Mouse (Mus musculus): ENCODE results near the gene H3f3a.
"Not testable (repeated sequence)": the region's sequence is repeated elsewhere in the genome, so short reads cannot be mapped to it uniquely, and the experiment has no call there.

Gene H3f3a

DNA sequence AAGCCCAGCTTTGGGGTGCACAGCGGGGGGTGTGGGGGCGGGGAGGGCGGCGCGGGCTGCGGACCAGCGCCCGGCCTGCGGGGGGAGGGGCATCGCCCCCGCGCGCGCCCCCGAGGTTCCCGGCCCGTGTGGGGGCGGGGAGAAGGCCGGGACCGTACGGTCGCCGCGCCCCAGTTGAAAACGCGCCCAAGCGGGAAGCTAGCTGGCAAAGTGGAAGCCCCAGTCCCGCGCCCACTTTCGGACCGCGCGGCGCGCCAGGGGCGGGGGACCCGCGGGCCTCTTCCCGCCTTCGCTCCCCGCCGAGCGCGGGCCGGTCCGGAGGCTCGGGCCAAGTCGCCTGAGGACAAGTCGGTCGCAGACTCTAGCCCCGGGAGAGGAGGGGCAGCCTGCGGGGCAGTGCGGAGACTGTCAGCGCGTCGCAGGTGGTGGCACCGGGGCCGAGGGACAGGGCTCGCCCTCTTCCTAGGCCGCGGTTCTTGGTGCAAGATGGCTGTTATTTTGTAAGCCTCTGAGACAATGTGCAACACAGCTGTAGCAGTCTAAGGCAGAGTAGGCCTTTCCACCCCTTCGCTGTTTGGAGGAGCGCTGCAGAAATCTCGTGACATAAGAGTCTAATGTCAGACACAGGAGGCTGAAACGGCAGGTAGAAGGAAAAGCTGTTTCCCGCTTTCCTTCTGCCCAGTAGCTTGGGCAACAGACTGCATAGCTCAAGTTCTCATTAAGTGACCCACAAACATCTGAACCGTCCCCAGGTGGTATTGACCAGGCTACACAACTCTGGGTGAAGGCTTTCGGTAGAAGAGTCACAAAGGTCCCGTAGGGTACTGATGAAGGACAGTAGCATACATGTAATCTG lies at the start of gene H3f3a:
Gene H3f3a, minus strand, starts transcription at position 59 of the 856 bp plus-strand sequence.
- peak; percentile 91 to 94 for DNase-seq

DNA sequence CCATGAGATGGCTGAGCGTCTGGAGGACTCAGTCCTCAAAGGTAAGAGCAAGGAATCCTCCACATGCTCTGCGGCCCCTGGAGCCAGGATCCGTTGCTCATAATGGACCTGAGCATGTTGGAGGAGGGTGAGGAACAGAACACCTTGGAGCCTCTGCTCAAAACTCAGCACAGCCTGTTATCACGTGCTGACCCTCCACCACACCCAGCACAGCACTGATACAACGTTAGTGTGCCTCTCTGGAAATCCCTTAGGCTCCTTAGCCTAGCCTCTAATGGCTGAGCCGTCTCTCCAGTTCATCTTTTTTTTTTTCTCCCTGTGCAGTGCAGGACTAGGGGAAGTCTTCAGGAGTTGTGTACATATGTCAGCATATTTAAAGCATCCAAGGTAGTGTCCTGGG lies 46.3 kb upstream of the H3f3a start:
- DNase-seq = no peak

DNA sequence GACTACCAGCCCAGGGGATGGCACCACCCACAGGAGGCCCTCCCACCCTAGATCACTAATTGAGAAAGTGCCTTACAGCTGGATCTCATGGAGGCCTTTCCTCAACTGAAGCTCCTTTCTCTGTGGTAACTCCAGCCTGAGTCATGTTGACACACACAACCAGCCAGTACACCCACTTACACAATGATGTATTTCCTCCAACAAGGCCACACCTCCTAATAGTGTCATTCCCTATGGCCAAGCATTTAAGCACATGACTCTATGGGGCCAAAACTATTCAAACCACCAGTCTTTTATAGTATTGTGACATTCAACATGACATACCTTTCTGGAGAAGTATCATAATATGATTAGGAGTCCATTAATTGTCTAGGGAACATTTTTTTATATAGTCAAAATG lies 45.0 kb upstream of the H3f3a start:
- no peak for DNase-seq

DNA sequence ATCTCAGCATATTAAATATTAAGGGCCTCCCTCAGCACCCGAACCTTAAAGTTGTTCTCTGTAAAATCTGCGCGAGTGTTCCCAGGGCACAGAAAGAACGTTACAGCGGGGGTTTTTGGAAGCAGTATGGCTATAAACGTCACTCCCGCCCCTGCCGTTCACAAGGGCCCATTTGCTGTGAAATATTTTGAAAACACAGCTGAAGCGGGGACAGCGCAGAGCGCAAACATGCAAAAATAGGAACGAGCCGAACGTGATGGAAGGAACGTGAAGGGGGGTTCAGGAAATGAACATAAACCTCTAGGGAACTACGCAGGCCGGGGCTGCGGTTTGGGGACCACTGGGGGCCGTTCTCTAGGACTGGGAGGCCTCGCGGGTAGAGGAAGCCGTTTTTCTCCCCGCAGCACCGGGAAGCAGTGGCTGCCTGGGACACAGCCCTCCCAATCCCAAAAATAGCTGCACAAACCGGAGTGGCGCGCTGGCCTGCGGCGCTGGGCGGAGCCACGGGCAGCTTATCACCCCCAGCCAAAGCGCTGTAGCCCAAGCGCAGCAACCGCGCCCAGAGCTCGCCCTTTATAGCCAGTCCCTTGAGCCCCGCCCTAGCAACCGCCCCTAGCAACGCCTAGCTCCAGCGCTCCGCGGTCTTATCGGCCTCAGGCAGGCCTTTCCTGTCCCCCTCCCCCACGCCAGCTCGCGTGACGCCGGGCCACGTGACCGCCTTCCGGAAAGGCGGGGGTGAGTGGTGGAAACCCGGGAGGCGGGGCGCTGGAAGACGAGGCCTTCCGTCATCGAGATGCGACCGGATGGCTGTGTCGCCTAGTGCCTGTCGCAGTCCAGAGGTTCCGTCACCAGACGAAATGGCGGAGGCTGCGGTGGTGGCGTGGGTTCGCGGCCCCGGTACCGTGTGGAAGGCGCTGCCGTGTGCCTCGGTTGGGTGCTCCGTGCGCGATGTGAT lies 36.9 kb upstream of the H3f3a start, which contains the start of gene Sde2:
Gene Sde2, plus strand, starts transcription at position 812 of the 955 bp plus-strand sequence.
- peak; percentile 100 for DNase-seq

DNA sequence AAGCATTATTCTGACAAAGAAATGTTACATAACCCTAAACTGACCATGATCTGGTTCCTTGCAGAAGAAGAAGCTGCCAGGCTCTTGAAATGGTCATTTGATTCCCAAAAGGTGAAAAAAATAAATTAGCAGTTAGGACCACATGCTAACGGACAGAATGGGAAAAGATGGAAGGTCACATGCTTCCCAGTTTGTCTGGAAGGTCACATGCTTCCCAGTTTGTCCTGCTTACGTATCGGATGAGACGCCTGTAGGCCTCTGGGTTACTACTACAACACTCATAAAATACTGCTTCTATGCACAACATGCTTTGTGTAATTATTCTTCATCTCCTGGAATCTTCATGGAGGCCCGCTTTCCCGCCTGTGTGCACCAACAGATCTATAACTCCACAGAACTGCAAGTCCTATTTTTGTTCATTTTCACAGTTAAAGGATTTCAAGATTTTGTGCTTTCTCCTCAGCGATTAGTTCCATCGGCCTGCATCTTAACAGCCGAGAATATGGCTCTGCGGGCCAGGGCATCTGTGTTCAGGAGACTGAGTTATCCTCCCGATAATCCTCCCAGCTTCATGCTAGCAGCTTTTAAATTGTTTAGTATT lies 36.1 kb upstream of the H3f3a start:
- peak in 1 of 2 experiments; percentile 36 for DNase-seq

DNA sequence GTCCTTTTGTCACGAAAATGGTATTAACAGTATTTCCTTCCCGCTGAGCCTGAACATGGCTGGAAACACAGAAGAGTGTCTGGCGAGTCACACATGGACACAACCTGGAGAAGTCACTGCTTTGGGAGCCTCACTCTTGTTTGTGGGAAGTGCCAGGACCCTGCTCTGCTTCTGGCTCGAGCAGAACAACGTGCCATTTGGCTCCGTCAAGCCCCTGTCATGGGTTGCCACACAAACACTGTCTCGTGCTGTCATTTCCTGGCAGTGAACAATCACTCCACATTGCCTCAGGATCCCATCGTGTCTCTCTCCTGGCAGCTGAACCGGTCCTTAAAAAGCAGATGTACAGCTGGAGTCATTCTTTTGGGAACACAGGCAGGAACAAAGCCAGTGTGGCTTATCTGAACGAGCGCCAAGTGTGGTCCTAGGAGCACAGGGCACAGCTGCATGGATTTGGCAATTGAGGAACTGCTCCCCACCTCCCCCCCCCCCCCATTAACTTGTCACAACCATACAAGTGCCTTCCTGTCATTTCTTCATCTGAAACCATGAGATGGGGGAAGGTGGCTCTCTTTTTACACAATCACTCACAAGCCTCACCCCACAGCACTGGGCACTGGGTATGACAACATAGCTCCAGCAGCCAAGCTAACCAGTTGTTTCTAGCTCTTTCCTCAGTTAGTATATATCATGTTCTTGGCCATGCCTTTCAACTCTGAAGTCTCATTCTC lies 34.9 kb upstream of the H3f3a start:
- peak; percentile 88 to 92 for DNase-seq

DNA sequence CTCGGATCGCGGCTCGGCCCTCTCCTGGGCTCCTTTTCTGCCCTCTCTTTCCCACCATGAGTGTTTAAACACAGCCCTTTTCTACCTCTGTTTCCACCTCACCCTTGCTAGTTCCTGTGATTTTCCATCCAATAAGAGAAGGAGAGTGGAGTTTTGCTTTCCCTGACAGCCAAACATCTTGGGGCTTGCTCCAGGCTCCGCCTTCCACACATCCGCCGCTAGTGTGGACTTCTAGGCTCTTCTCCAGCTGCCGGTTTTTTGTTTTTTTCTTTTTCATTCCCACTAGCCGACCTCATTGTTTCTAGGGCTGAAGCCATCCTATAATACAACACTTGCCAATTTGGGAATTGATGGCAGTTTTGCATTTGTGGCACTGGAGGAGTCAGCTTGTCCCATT lies 34.4 kb upstream of the H3f3a start:
- DNase-seq = peak; percentile 79 to 81

DNA sequence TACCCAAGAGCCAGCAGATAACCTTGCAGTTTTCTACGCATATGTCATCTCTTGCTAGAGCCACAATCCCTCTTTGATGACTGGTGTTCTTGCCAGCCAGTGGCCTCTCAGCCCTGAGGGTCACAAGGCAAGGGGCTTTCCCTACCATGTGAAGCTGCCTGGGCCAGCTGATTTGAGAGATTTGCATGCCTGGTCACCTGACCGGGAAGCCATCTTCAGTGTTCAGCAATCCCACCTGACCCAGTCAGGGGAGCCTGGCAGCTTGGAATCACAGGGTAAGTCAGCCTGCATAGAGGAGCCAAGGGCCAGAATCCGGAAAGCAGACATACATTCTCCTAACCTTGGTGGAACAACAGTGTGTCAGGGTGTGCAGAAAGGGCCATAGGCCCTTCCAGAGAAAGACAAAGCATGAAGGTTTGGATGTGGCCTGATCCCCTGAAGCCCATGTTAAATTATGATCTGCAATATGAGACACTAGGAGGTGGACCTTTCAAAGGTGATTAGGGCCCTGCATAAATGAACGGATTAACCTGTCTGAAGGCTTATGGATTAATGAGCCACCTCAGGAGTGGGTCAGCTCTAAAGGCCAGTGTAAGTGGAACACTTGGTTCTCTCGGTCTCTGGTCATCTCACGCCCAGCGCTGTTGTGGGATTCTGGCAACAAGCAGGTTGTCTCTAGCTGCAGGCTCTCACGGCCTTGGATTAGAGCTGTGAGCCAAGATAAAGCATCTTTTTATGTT lies 28.0 kb upstream of the H3f3a start:
- DNase-seq = no peak

DNA sequence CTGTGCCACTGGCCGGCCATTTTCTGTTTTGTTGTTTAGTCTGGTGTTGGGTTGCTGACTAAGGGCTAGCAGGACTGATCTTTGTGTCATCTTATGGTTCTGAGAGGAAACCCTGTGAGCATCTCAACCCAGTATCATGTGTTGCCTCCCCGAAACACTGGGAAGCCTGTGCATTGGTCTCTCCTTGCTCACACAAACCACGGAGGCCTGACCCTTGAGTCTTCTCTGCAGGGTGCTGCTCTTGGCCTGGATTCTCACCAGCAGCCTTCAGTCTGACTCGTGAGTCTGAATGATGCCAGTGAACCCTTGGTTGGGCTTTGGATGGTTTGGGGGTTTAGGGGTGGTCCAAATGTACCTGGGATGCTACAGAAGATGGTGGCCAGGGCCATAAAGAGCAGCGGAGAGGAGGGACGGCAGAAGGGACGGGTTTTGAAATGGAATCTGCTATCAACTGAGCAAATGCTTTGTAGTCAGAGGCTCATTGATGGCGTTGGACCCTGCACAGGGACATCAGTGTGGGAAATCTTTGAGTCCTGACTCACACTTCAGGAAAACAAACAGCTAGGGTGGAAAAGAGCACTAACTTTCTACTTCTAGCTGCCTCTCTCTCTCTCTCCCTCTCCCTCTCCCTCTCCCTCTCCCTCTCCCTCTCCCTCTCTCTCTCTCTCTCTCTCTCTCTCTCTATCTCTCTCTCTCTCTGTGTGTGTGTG lies 25.6 kb upstream of the H3f3a start:
- DNase-seq = no peak

DNA sequence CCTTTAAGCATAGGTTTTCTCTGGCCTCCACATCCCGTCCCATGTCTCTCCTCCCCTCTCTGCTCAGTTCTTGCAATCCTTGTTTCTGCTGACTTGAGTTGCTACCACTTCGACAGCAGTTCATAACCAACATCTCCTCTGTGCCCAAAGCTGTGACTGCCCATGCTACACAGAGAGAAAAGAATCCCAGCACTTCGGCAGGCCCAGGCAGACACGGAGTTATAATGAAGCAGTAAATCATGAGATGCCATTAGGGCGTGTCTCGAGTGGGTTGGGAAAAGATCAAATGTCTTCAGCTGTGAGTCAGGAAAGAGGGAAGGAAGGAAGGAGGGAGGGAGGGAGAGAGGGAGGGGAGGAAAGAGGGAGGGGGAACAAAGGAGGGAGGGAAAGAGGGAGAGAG lies 24.3 kb upstream of the H3f3a start:
- DNase-seq = no peak

DNA sequence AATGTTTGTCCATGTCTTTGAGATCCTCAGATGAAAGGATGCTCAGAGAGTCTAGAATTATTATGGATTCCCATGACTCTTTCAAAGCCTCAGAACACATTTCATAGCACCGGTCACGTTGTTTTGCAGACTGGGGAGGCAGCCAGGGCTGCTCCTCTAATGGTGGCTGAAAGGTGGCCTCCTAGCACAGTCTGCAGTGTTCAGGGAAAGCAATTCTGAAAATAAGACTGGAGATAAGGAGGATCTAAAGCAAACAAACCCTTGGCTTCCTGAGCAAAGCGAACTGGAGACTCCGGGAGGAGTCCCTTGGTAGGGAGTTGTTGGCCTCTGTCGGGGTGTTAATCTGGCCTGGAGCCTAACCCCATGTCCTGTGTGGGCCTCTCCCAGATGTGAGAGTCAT lies 23.4 kb upstream of the H3f3a start:
- DNase-seq = no peak

DNA sequence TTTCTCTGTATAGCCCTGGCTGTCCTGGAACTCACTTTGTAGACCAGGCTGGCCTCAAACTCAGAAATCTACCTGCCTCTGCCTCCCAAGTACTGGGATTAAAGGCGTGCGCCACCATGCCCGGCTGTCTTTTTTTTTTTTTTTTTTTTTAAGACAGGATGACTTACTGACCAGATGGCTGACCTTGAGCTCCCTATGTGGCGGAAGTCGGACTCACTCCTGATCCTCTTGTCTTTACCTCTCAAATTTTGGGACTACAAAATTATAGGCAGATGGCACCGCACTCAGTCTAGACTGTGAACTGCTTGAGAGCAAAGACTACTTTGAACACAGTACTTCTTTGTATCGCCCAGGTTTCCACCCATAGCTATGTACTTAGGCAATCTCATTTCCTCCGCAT lies 22.7 kb upstream of the H3f3a start:
- not testable (repeated sequence) for DNase-seq

DNA sequence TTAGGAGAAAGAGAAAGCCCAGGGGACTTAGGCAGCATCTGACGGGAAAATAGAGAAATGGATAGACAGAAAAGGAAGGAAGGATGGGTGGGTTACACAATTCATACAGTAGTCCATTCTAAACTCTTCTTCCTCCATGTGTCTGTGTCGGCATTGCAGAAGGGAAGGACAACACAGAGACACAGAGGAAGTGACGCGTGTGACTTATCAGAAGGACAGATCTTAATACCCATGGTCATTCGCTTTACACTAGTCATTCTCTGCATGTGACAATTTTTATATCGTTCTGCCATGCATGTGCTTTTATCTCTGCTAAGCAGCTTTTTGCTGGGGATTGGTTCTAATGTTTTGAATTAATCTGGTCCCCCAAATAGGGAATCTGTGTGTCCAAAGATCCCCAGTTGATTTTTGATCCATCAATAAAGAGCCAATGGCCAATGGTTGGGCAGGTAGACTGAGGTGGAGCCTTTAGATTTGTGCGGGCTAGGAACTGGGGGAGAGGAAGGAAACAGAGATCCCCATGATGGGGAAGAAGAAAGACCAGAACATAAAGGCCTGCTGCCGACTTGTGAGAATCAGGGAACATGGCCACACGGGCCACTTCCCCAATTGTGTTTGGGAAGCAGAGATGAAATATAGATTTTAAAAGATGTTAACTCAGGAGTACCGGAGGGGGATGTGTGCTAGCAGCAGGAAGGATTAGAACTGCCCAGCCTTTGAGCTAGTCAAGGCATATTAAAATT lies 21.7 kb upstream of the H3f3a start:
- no peak for DNase-seq

DNA sequence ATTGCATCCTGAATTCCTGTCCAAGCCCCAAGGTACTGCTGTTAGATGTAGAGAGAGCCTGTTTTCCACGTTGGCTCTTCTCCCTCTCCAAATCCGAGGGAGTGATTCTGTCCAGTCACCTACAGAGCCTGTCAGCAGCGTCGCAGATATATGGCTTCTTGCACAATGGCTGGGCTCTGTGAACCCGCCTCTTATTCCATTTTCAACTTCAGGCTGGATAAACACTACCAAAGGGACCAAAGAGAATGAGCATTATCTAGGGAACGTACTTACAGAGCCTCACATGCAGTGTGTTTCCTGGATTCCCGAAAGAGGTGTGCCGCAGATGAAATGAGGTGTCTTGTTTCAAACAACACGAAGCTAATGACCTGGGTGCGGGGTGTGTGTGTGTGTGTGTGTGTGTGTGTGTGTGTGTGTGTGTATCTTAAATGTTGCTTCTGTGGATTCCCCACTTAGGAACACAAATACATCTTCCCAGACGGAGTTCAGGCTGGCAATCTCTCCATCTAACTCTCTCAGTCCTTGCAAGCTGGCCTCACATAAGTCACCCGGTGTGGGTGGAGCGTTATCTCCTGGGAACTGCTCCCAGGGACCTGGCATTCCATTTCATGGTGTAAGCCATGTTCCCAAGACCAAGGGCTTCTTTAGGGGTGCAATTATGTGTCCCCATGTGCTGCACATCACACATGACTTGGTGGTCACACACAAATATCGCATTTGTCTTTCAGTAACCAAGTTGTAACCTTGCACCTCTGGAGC lies 17.0 kb upstream of the H3f3a start:
- DNase-seq = no peak

DNA sequence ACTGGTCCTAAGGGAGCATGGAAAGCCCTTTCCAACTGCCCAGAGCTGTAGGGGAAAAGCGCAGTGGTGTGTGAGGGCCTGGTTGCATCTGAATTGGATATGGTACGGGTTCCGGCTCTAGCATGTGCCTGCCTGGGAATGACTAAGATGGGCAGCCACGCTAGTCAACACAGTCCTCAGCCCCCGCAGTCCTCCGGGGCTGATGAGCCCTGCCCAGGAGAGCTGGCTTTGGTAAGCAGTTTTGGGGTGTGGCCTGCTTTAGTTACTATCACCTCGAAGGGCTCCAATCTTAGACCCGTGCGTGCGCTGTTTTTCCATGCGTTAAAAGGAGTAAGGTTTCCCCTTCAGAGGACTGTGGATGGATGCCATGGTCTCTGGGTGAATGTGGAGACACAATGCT lies 16.4 kb upstream of the H3f3a start:
- DNase-seq = no peak

DNA sequence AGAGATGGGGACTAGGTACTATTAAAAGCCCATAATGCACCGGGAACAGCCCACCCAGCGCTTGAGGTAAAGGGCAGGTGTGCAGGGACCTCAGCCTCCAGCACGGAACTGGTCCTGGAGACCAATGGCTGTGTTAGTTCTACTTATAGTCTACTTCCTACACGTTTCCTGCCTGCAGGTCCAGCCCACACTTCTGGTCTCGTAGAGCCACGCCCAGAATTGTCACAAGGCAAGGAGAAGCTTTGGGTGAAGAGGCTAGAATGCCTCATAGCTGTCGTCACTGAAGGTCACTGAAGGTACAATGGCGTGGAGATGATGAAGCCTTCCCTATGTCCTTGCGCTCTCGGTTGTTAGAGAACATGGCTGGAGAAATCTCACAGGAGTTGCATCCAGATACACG lies 16.0 kb upstream of the H3f3a start:
- DNase-seq = no peak

DNA sequence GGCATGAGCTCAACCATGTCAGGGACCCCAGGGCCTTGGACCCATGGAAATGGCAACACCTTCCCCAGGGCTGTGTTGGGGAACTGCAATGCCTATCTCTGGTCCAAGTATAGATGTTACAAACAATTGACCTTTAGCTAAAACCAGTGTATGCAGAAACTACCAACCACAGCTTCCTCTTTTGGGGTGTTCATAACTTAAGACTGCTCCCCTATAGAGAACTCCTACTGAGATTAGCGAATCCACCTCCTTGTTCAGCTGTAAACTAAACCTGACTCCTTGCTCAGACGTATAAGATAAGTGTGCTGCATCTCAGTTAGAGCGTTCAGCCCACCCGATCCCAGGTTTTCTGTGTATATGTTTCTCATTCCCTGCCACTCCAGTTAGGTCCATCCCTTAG lies 12.9 kb upstream of the H3f3a start:
- DNase-seq = no peak

DNA sequence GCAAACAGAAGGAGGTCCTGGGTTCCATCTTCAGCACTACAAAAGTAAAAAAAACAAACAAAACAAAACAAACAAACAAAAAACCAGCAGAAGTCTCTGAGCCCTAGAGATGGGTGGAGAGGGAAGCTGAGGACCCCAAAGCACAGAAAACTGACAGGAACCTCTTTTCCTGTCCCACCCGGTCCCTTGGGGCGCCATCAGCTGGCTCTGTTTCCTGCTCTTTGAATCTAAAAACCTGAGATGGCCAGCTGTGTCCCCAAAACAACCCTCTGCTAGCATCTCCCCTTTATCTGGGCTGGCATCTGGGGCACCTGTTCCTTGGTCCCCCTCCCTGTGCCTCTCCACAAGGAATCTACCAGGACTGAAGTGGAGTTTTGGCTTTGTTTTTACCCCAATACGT lies 11.0 kb upstream of the H3f3a start:
- DNase-seq = no peak

DNA sequence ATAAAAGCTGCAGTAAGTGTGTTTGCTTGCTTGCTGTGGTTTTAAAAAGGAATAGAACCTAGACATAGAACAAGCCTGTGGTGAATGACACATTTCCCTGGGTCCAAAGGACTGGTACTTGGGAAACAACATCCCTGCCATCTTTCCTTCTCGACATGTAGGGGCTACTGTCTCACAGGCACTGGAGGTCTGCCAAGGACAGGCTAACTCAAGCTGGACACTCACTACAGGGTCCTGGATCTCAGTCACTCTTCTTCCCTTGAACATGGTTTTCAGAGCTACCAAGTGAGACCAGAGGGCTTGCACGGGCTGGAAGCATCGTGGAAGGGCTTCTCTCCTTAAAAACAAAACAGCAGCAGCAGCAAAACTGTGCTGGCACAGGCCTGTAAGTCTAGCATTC lies 10.0 kb upstream of the H3f3a start:
- DNase-seq = peak; percentile 78 to 81

DNA sequence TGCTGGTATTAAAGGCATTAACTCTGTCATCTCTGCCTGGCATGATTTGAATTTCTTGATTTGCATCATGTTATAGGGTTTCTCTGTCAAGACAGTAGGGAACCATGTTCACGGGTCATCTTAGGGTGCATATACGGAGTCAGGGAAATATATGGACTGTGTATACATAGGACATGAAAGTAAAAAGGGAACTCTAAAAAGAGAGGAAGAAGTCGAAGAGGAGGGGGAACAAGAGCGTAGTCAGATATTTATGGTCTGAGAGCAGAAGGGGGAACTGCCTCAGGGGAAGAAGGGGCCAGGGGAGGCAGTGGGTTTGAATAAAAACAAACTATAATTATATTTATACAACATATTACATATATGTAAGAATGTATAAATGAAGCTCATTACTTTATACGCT lies 8.5 kb upstream of the H3f3a start:
- no peak for DNase-seq
